Mouse (Mus musculus) left cerebral cortex, postnatal 36 days (tissue): ENCODE results near the gene Tomm7. TPM values are rescaled to one million over a fixed set of nuclear protein-coding genes. Genes with fewer than 3 reads are reported as not detected.
A peak's percentile ranks its signal among the peaks of the same experiment; 100 is the strongest.
"Not testable (repeated sequence)": the region's sequence is repeated elsewhere in the genome, so short reads cannot be mapped to it uniquely, and the experiment has no call there.

ENCODE experiments used
- DNase-seq, 2 experiments: peaks; one replicate each; pipeline ENCODE4 v3.0.0; 2021 to 2022; ENCODE audit warnings: low spot score in 2 of 2, mixed read lengths in 1 of 2
- intact Hi-C: fragments of 180-260 bp; cut with DNase I; formaldehyde crosslinking; loops from one replicate; pipeline ENCODE4 v1.15.1; 2025
- total RNA-seq, 2 experiments: library from RNA; stranded (reverse); gene quantifications; 2 replicates each; pipeline ENCODE4 v1.2.3; 2021

Tomm7 gene
- total RNA-seq, 2 experiments from 2014 or later, result 77.6 to 86.2 TPM

DNA sequence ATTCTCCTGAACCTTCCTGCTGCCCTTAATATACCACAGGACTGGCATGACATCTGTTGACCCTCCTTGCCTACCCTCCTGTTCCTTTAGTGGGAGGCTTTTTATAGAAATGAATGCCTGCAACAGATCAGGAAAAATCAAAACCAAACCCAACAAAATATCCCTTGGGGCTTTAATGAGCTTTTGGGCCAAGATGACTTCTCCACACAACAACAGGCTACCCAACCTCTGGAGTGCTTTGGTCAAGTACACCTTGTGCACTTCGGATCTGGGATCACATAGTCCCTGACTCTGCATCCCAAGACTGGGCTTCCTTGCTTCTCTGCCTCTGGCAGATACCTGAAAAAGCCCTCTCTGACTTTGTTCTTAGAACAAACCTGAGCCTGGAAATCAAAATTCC is 12.2 kb upstream of the Tomm7 start:
- DNase-seq, result no peak
- intact Hi-C loops, result loop anchor here (5.0 kb wide), 1 partner anchor 221 kb away; no protein-coding TSS in a partner anchor

DNA sequence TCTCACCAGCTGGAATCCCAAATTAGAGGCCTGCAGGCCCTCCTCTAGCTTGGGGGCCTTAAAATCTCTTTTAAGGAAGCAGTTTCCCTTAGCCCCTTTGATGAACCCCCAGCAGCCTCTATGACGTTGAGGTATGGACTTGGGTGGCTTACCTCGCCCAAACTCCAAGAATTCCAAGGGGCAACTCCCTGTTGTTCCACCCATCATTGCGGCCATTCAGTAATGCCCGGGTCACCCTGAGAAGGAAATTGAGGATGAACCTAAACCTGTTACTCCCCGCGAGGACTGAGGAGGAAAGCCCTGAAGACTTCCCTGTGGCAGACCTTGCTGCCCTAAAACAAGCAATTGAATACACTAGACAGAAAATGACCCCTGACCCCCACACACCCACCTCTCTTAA is 11.5 kb upstream of the Tomm7 start:
- intact Hi-C loops, result loop anchor here (5.0 kb wide), 1 partner anchor 222 kb away; no protein-coding TSS in a partner anchor
- DNase-seq, result no peak

GRCm38 (mm10) chr5:23852916-23853315 is 9.0 kb upstream of the Tomm7 start:
- intact Hi-C loops, result loop anchor here (5.0 kb wide), 1 partner anchor 119 kb away; no protein-coding TSS in a partner anchor

GRCm38 (mm10) chr5:23851160-23851555 is 7.2 kb upstream of the Tomm7 start:
- intact Hi-C loops, result loop anchor here (2.0 to 5.0 kb wide), 2 partner anchors 121 to 250 kb away; partner anchors contain the start of gene Klhl7
- DNase-seq, result not testable (repeated sequence)

More at GRCm38 (mm10) chr5:23852916-23853315, 9.0 kb upstream of the Tomm7 start:
- not testable (repeated sequence) for DNase-seq

- intact Hi-C loops, result loop anchor here (2.0 to 5.0 kb wide), 2 partner anchors 122 to 250 kb away; partner anchors contain the start of gene Klhl7
- peak; percentile 86 for DNase-seq
These were observed 6.6 kb upstream of the Tomm7 start for GRCm38 (mm10) chr5:23850345-23851159.

GRCm38 (mm10) chr5:23845141-23845540 is 1.2 kb upstream of the Tomm7 start:
- intact Hi-C loops, result no loop called here
- no peak for DNase-seq

DNA sequence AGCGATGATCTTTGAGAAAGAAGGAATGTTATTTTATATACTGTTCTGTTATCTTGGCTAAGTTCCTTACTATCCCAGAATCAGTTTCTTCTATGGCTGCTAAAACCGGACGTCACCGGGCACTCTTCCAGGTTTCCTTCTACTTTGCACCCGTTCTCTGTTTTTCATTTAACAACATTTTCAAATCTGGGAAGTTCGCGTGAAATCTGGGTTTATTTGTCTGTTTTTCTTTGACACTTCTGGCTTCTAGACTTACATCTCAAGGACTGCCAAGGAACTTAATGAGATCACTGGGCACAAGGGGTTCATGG is 525 bp upstream of the Tomm7 start:
- DNase-seq, result no peak
- intact Hi-C loops, result no loop called here

DNA sequence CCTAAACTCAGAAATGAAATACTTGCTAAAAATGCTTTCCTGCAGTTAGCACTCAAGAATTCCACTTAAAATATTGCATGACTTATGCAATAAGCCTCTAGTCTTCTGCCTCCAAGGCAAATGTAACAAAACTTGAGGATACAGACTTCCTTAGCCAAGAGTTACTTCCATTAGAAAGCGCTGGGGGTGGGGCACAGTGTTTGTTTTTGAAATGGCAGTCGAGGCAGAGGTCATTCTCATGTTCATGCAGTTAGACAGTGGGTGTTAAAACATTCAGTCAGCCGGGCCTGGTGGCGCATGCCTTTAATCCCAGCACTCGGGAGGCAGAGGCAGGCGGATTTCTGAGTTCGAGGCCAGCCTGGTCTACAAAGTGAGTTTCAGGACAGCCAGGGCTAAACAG is 5.8 kb downstream of the Tomm7 start:
- intact Hi-C loops, result no loop called here
- DNase-seq, result no peak

DNA sequence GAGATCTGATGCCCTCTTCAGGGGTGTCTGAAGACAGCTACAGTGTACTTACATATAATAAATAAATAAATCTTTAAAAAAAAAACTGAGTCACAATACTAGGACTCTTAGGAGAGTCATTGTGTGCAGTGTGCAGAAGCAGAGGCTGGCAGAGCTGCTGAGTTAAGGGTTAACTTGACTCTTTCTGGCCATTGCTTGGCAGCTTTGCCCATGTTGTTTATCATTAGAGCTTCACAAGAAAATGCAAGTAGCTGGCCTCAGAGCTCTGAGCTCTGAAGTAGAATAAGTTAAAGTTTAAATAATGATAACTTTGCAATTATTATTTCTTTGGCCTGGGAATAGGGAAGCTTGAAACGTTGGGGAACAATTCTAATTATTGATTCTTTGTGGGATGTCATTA is 8.3 kb downstream of the Tomm7 start:
- DNase-seq, intact Hi-C loops: not testable (repeated sequence)

GRCm38 (mm10) chr5:23830897-23831752 is 12.8 kb downstream of the Tomm7 start:
- peak; percentile 17 to 25 for DNase-seq
- intact Hi-C loops, result no loop called here

DNA sequence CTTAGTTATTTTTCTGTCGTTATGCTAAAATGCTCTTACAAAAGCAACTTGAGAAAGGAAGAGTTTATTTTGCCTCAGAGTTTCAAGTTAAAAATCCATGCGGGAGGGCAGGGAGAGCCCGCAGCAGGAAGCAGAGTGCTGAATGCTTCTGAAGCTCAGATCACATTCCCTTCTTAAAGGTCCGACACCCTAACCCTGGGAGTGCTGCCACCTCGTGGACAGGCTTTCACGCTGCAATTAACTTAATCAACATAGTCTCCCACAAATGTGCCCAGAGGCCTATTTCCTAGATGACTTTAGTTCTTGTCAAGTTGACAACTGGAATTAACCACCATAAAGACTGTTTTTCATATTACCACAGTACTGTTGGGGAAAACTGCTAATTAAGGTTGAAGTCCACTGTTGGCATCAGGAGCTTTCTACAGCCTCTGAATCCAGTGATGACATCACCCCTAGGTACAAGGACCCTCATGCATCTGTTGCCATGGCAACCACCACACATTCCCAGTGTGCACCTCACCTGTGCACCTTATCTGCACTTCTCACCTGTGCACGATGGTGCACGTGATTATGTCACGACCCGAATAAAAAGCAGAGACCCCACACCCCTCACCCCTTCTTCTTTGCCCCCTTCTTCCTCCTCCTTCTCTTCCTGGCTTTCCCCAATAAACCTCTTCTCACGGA is 17.5 kb downstream of the Tomm7 start:
- intact Hi-C loops, result no loop called here
- peak; percentile 17 to 20 for DNase-seq

DNA sequence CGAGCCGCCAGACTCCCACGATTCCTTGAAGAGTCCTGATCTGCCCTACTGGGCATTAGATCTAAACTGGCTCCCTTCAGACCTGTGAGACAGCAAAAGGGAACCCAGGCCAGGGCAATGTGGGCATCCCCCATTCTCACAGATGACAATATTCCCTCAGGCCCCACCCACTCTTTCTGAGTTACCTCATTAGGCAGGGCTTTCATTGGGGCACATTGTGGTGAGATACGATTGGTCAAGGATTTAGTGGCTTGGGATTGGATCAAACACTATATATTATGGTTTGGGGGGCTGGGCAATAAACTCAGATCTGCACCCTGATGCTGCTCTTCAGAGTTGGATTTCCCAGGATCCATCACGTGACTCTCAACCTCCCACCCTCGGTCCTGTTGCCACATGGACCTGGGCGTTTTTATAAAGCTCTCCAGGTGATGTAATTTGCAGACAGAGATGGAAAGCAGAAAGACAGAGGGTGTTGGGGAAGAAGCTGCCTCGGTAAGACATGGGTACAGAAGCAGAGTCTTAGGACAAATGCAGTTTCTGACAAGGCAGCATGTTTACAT is 19.7 kb downstream of the Tomm7 start:
- intact Hi-C loops, result no loop called here
- DNase-seq, result no peak

DNA sequence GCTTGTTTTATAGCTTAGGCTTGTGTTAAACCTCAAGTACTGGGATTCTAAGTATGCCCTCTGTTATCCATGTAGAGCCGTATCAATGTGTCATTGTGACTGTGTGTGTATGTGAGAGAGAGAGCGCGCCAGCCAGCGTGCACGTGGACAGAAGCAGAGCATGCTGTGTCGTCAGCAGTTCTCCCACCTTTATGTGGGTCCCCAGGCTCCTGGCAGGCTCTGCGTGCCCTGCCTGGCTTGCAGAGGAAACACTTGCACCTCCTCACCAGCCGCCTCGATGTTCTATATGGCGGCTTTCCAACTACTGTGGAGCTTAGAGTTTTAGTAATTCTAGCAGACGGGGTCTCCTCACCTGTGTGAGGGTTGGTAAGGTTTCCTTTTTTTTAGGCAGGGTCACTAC is 21.7 kb downstream of the Tomm7 start:
- intact Hi-C loops, result no loop called here
- peak in 1 of 2 experiments; percentile 5 for DNase-seq

- intact Hi-C loops, result no loop called here
- no peak for DNase-seq
These were observed 27.3 kb downstream of the Tomm7 start for GRCm38 (mm10) chr5:23816681-23817080.

GRCm38 (mm10) chr5:23814841-23815240 is 29.1 kb downstream of the Tomm7 start:
- no peak for DNase-seq
- intact Hi-C loops, result no loop called here

DNA sequence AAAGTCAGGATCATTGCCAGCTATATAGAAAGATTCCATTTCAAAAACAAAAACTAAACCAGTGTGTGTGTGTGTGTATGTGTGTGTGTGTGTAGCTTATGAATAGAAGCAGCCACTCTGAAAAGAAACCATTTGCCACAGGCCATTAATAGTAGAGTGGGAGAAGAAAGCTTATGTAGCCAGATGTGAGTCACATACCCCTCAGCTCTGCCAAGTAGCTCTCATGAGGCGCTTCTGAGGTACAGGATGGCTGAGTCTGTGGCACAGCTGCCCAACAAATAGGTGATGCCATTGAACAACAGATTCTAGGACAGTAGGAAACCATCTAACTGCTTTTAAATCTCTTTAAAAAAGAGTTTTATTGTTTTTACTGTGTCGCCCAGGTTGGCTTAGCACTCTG is 51.2 kb downstream of the Tomm7 start:
- DNase-seq, result no peak

DNA sequence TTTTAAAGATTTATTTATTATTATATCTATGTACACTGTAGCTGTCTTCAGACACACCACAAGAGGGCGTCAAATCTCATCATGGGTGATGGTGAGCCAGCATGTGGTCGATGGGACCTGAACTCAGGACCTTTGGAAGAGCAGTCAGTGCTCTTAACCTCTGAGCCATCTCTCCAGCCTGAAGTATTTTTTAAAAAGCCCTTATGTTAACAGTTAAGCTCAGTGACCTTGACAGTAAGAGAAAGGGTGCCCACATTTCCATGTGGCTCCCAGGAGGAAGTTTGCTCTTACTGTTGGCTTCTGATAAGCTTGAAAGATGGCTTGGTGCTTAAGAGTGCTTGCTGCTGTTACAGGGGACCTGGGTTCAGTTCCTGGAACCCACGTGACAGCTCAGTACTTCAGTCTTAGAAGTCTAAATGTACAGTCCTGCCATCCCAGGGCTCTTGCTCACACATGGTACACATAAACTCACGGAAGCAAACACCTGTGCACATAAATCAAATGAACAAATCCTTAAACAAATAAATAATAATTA is 54.8 kb downstream of the Tomm7 start:
- intact Hi-C loops, result no loop called here
- DNase-seq, result no peak

More for the DNA sequence above, 51.2 kb downstream of the Tomm7 start:
- intact Hi-C loops, result no loop called here
